Mouse (Mus musculus): ENCODE data around the gene Ggn.
"Not testable (repeated sequence)": the region's sequence is repeated elsewhere in the genome, so short reads cannot be mapped to it uniquely, and the experiment has no call there.

Gene Ggn

GRCm38 (mm10) chr7:29170066-29170754 lies at the start of gene Ggn, which contains the start of gene Spred3:
Ggn (plus strand) TSS chr7:29170210.
Spred3 (minus strand) TSS chr7:29170411.
- DNase-seq (ENCODE audit: low spot score): peak; percentile 90

GRCm38 (mm10) chr7:29122821-29123220 lies 47.2 kb upstream of the Ggn start:
- DNase-seq (ENCODE audit: low spot score): no peak

- no peak for DNase-seq (ENCODE audit: low spot score)
These were observed 46.3 kb upstream of the Ggn start for GRCm38 (mm10) chr7:29123531-29124358.

GRCm38 (mm10) chr7:29124970-29125369 lies 45.0 kb upstream of the Ggn start, which contains the start of gene Ryr1:
Ryr1 (minus strand) TSS chr7:29125179.
- DNase-seq (ENCODE audit: low spot score): peak; percentile 79

GRCm38 (mm10) chr7:29126173-29126915 lies 43.7 kb upstream of the Ggn start:
- peak; percentile 74 for DNase-seq (ENCODE audit: low spot score)

- no peak for DNase-seq (ENCODE audit: low spot score)
These were observed 41.3 kb upstream of the Ggn start for GRCm38 (mm10) chr7:29128725-29129124.

- DNase-seq (ENCODE audit: low spot score): no peak
These were observed 35.8 kb upstream of the Ggn start for GRCm38 (mm10) chr7:29134230-29134629.

- no peak for DNase-seq (ENCODE audit: low spot score)
These were observed 35.2 kb upstream of the Ggn start, which contains the start of gene Rasgrp4 for GRCm38 (mm10) chr7:29134693-29135386. Rasgrp4 (plus strand) TSS chr7:29134851.

- DNase-seq (ENCODE audit: low spot score): no peak
These were observed 32.6 kb upstream of the Ggn start for GRCm38 (mm10) chr7:29137429-29137828.

GRCm38 (mm10) chr7:29139237-29139636 lies 30.8 kb upstream of the Ggn start:
- not testable (repeated sequence) for DNase-seq (ENCODE audit: low spot score)

GRCm38 (mm10) chr7:29141416-29141815 lies 28.6 kb upstream of the Ggn start:
- no peak for DNase-seq (ENCODE audit: low spot score)

- DNase-seq (ENCODE audit: low spot score): no peak
These were observed 26.0 kb upstream of the Ggn start for GRCm38 (mm10) chr7:29144006-29144405.

- no peak for DNase-seq (ENCODE audit: low spot score)
These were observed 23.2 kb upstream of the Ggn start for GRCm38 (mm10) chr7:29146625-29147367.

GRCm38 (mm10) chr7:29148771-29149170 lies 21.2 kb upstream of the Ggn start:
- DNase-seq (ENCODE audit: low spot score): no peak

- DNase-seq (ENCODE audit: low spot score): no peak
These were observed 18.5 kb upstream of the Ggn start for GRCm38 (mm10) chr7:29151486-29151885.

GRCm38 (mm10) chr7:29154018-29154720 lies 15.8 kb upstream of the Ggn start:
- DNase-seq (ENCODE audit: low spot score): no peak

GRCm38 (mm10) chr7:29155196-29155837 lies 14.7 kb upstream of the Ggn start:
- DNase-seq (ENCODE audit: low spot score): peak; percentile 96

- DNase-seq (ENCODE audit: low spot score): peak; percentile 88
These were observed 13.9 kb upstream of the Ggn start, which contains the start of gene Fam98c for GRCm38 (mm10) chr7:29155838-29156782. Fam98c (minus strand) TSS chr7:29156234.

GRCm38 (mm10) chr7:29158264-29158663 lies 11.7 kb upstream of the Ggn start:
- DNase-seq (ENCODE audit: low spot score): no peak
